Mouse (Mus musculus) gastrocnemius, postnatal 4 days (tissue): ENCODE results near the gene Gm33815. TPM values are rescaled to one million over a fixed set of nuclear protein-coding genes. Genes with fewer than 3 reads are reported as not detected.
"Not testable (repeated sequence)": the region's sequence is repeated elsewhere in the genome, so short reads cannot be mapped to it uniquely, and the experiment has no call there.

Source experiments
- DNase-seq, 2 experiments: peaks; one replicate each; pipeline ENCODE4 v3.0.0; 2021 to 2022; ENCODE audit warnings: low spot score in 2 of 2, mixed read lengths in 2 of 2
- long read RNA-seq, 2 experiments: library from polyadenylated mRNA; stranded (forward); transcript quantifications; one replicate each; pipeline ENCODE4 v2.0.0; 2021
- total RNA-seq, 2 experiments: library from RNA; stranded (reverse); gene quantifications; 2 replicates each; pipeline ENCODE4 v1.2.3; 2021

The Gm33815 gene
- total RNA-seq: not detected
- long read RNA-seq, experiment 1: 0 reads
- long read RNA-seq, experiment 2: 0 reads

DNA sequence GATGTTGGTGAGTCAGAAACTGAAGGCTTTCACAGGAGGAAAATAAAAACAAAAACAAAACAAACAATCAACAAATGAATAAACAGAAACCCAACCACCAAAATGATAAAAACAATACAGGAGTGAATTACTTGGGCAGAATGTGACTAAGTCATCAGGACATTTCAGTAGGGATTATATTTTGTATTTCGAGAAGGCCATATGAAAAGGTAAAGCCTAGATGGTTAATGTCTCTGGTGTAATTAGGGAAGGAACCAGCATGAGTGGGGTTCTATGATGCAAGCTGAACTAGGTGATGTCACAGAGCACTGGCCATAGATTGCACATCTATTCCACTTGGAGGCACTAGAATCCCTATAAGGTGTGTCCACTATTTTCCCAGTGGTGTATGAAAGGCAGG, at the start of gene Gm33815:
Gm33815 (plus strand) TSS at position 301 of the 400 bp plus-strand sequence.
- DNase-seq: not testable (repeated sequence)
